Mouse (Mus musculus): ENCODE results near the gene Ppp1r35. TPM values are rescaled to one million over a fixed set of nuclear protein-coding genes. Genes with fewer than 3 reads are reported as not detected.

The Ppp1r35 gene
- polyA plus RNA-seq, 1 experiment = 75.4 TPM

- no peak for TF ChIP-seq POLR2A (IDR thresholded peaks at IDR 0.05; ENCODE audit: low read depth, low read length)
- TF ChIP-seq CTCF (IDR thresholded peaks at IDR 0.05; ENCODE audit: extremely low read depth, insufficient read length, insufficient replicate concordance, low read depth, low read length) = no peak
- no peaks in the 10 kb centered on the region for H3K36me3 ChIP-seq (ENCODE audit: control insufficient read depth, insufficient read depth, low read length)
- peak overlapping the region; percentile 11; the same call in 1 of the 2 replicates for H3K27ac ChIP-seq (ENCODE audit: insufficient read depth, low read depth, low read length)
- H3K4me1 ChIP-seq (ENCODE audit: control insufficient read depth, insufficient read depth, insufficient read length, low read length) = no peaks in the 10 kb centered on the region
- H3K27me3 ChIP-seq (ENCODE audit: control insufficient read depth, insufficient read depth, low read length) = no peaks in the 10 kb centered on the region
- no peak overlapping the region for H3K4me3 ChIP-seq (ENCODE audit: low read depth, low read length)
- WGBS = 86% methylated on average over 6 of the region's 6 CpGs
Observed at GRCm38 (mm10) chr5:137823455-137824045, 44.9 kb downstream of the Ppp1r35 start.

GRCm38 (mm10) chr5:137825030-137825429 is 46.4 kb downstream of the Ppp1r35 start:
- Histone ChIP-seq H3K36me3 (ENCODE audit: control insufficient read depth, insufficient read depth, low read length) (no peaks in the 10 kb centered on the region), H3K27me3 (ENCODE audit: control insufficient read depth, insufficient read depth, low read length) (no peaks in the 10 kb centered on the region), H3K4me1 (ENCODE audit: control insufficient read depth, insufficient read depth, insufficient read length, low read length) (no peaks in the 10 kb centered on the region), H3K4me3 (ENCODE audit: low read depth, low read length) (no peak overlapping the region), H3K27ac (ENCODE audit: insufficient read depth, low read depth, low read length) (no peak overlapping the region)
- TF ChIP-seq POLR2A (IDR thresholded peaks at IDR 0.05; ENCODE audit: low read depth, low read length) (no peak), CTCF (IDR thresholded peaks at IDR 0.05; ENCODE audit: extremely low read depth, insufficient read length, insufficient replicate concordance, low read depth, low read length) (no peak)
- 79% methylated on average over 3 of the region's 3 CpGs for WGBS

GRCm38 (mm10) chr5:137825971-137826370 is 47.3 kb downstream of the Ppp1r35 start:
- no peak for TF ChIP-seq CTCF (IDR thresholded peaks at IDR 0.05; ENCODE audit: extremely low read depth, insufficient read length, insufficient replicate concordance, low read depth, low read length)
- TF ChIP-seq POLR2A (IDR thresholded peaks at IDR 0.05; ENCODE audit: low read depth, low read length) = no peak
- Histone ChIP-seq H3K4me3 (ENCODE audit: low read depth, low read length) (no peak overlapping the region), H3K4me1 (ENCODE audit: control insufficient read depth, insufficient read depth, insufficient read length, low read length) (no peaks in the 10 kb centered on the region), H3K27me3 (ENCODE audit: control insufficient read depth, insufficient read depth, low read length) (no peaks in the 10 kb centered on the region), H3K27ac (ENCODE audit: insufficient read depth, low read depth, low read length) (no peak overlapping the region), H3K36me3 (ENCODE audit: control insufficient read depth, insufficient read depth, low read length) (no peaks in the 10 kb centered on the region)
- WGBS = 52% methylated on average over 2 of the region's 2 CpGs

- Histone ChIP-seq H3K36me3 (ENCODE audit: control insufficient read depth, insufficient read depth, low read length) (no peaks in the 10 kb centered on the region), H3K27me3 (ENCODE audit: control insufficient read depth, insufficient read depth, low read length) (no peaks in the 10 kb centered on the region), H3K27ac (ENCODE audit: insufficient read depth, low read depth, low read length) (no peak overlapping the region), H3K4me1 (ENCODE audit: control insufficient read depth, insufficient read depth, insufficient read length, low read length) (no peaks in the 10 kb centered on the region), H3K4me3 (ENCODE audit: low read depth, low read length) (no peak overlapping the region)
- TF ChIP-seq POLR2A (IDR thresholded peaks at IDR 0.05; ENCODE audit: low read depth, low read length) = no peak
- TF ChIP-seq CTCF (IDR thresholded peaks at IDR 0.05; ENCODE audit: extremely low read depth, insufficient read length, insufficient replicate concordance, low read depth, low read length) = no peak
- 46% methylated on average over 7 of the region's 7 CpGs for WGBS
Observed at GRCm38 (mm10) chr5:137826421-137826820, 47.8 kb downstream of the Ppp1r35 start.

- H3K4me1 ChIP-seq (ENCODE audit: control insufficient read depth, insufficient read depth, insufficient read length, low read length) = no peaks in the 10 kb centered on the region
- H3K27me3 ChIP-seq (ENCODE audit: control insufficient read depth, insufficient read depth, low read length) = no peaks in the 10 kb centered on the region
- H3K4me3 ChIP-seq (ENCODE audit: low read depth, low read length) = no peak overlapping the region
- 75% methylated on average over 6 of the region's 6 CpGs for WGBS
- TF ChIP-seq POLR2A (IDR thresholded peaks at IDR 0.05; ENCODE audit: low read depth, low read length) (no peak), CTCF (IDR thresholded peaks at IDR 0.05; ENCODE audit: extremely low read depth, insufficient read length, insufficient replicate concordance, low read depth, low read length) (no peak)
- H3K36me3 ChIP-seq (ENCODE audit: control insufficient read depth, insufficient read depth, low read length) = no peaks in the 10 kb centered on the region
- no peak overlapping the region; the same call in 1 of the 2 replicates for H3K27ac ChIP-seq (ENCODE audit: insufficient read depth, low read depth, low read length)
Observed at GRCm38 (mm10) chr5:137828694-137829093, 50.0 kb downstream of the Ppp1r35 start.

Other genes starting within 250 kb of the Ppp1r35 start
- gene Epo, start 245.6 kb upstream of the Ppp1r35 start, polyA plus RNA-seq (2012; rRNA removed) = not detected in 2 replicates
- 534 and 1,215 TPM in 2 replicates for gene Gnb2, start 245.3 kb upstream of the Ppp1r35 start, polyA plus RNA-seq (2012; rRNA removed)
- 0.47 and 1.0 TPM in 2 replicates for gene Actl6b, start 225.3 kb upstream of the Ppp1r35 start, polyA plus RNA-seq (2012; rRNA removed)
- gene Tfr2, start 209.0 kb upstream of the Ppp1r35 start, polyA plus RNA-seq (2012; rRNA removed) = 0.20 and 0.52 TPM in 2 replicates
- gene Mospd3, start 177.8 kb upstream of the Ppp1r35 start, polyA plus RNA-seq (2012; rRNA removed) = 89.7 and 164 TPM in 2 replicates
- gene Pcolce, start 165.1 kb upstream of the Ppp1r35 start, polyA plus RNA-seq (2012; rRNA removed) = 30.4 and 31.1 TPM in 2 replicates
- 0.08 and 0.19 TPM in 2 replicates for gene Fbxo24, start 149.8 kb upstream of the Ppp1r35 start, polyA plus RNA-seq (2012; rRNA removed)
- gene Lrch4, start 149.7 kb upstream of the Ppp1r35 start, polyA plus RNA-seq (2012; rRNA removed) = 38.4 and 54.1 TPM in 2 replicates
- 19.1 and 29.0 TPM in 2 replicates for gene Gm20605, start 149.7 kb upstream of the Ppp1r35 start, polyA plus RNA-seq (2012; rRNA removed)
- gene Sap25, start 137.5 kb upstream of the Ppp1r35 start, polyA plus RNA-seq (2012; rRNA removed) = 86.6 and 155 TPM in 2 replicates
- gene Irs3, start 133.1 kb upstream of the Ppp1r35 start, polyA plus RNA-seq (2012; rRNA removed) = 0.35 and 0.43 TPM in 2 replicates
- 6.1 and 11.6 TPM in 2 replicates for gene Agfg2, start 94.1 kb upstream of the Ppp1r35 start, polyA plus RNA-seq (2012; rRNA removed)
- gene Nyap1, start 37.2 kb upstream of the Ppp1r35 start, polyA plus RNA-seq (2012; rRNA removed) = 7.3 and 25.1 TPM in 2 replicates
- 72.9 and 209 TPM in 2 replicates for gene Tsc22d4, start 33.1 kb upstream of the Ppp1r35 start, polyA plus RNA-seq (2012; rRNA removed)
- 11.0 and 41.7 TPM in 2 replicates for gene Mepce, start 8.8 kb downstream of the Ppp1r35 start, polyA plus RNA-seq (2012; rRNA removed)
- gene Zcwpw1, start 8.9 kb downstream of the Ppp1r35 start, polyA plus RNA-seq (2012; rRNA removed) = 0.25 and 0.39 TPM in 2 replicates
- gene Pilra, start 57.4 kb downstream of the Ppp1r35 start, polyA plus RNA-seq (2012; rRNA removed) = 4.3 and 5.0 TPM in 2 replicates
- 4.8 and 5.4 TPM in 2 replicates for gene Pilrb1, start 79.3 kb downstream of the Ppp1r35 start, polyA plus RNA-seq (2012; rRNA removed)
- 3.7 and 5.2 TPM in 2 replicates for gene Pilrb2, start 93.0 kb downstream of the Ppp1r35 start, polyA plus RNA-seq (2012; rRNA removed)
- gene Cyp3a13, start 142.8 kb downstream of the Ppp1r35 start, polyA plus RNA-seq (2012; rRNA removed) = 19.2 and 46.0 TPM in 2 replicates
- gene Gjc3, start 184.2 kb downstream of the Ppp1r35 start, polyA plus RNA-seq (2012; rRNA removed) = 0.04 and 0.08 TPM in 2 replicates
- gene Azgp1, start 202.7 kb downstream of the Ppp1r35 start, polyA plus RNA-seq (2012; rRNA removed) = 0.15 TPM in 1 of 2 replicates, not detected in the other
- not detected in 2 replicates for gene Smok3a, start 242.4 kb downstream of the Ppp1r35 start, polyA plus RNA-seq (2012; rRNA removed)
- not detected in 2 replicates for gene Smok3b, start 242.6 kb downstream of the Ppp1r35 start, polyA plus RNA-seq (2012; rRNA removed)